Mouse (Mus musculus): ENCODE results near the gene Vps13c. TPM values are rescaled to one million over a fixed set of nuclear protein-coding genes. Genes with fewer than 3 reads are reported as not detected.

Gene Vps13c
- polyA plus RNA-seq, 1 experiment from 2014 or later = 5.9 TPM

GRCm38 (mm10) chr9:67845648-67846047 is 5.5 kb downstream of the Vps13c start:
- no peak for ATAC-seq (ENCODE audit: insufficient read depth, low FRiP score)
- WGBS = 49% methylated on average over 5 of the region's 5 CpGs
- Histone ChIP-seq H3K4me1 (ENCODE audit: control insufficient read depth, insufficient read depth, low read length) (peaks cover 9% of the 10 kb centered on the region; the same call in 1 of the 2 replicates), H3K9ac (ENCODE audit: low read length) (no peak overlapping the region), H3K4me3 (replicated peaks; ENCODE audit: low read length) (no peak overlapping the region), H3K27ac (ENCODE audit: low read length) (no peak overlapping the region), H3K9me3 (replicated peaks; ENCODE audit: control insufficient read depth, low read length) (no peaks in the 10 kb centered on the region), H3K4me2 (ENCODE audit: low read depth, low read length) (no peak overlapping the region), H3K36me3 (ENCODE audit: control insufficient read depth, insufficient read depth, low read length) (no peaks in the 10 kb centered on the region), H3K27me3 (ENCODE audit: control insufficient read depth, insufficient read depth, low read length) (no peaks in the 10 kb centered on the region)

GRCm38 (mm10) chr9:67846089-67846488 is 5.9 kb downstream of the Vps13c start:
- no peak for ATAC-seq (ENCODE audit: insufficient read depth, low FRiP score)
- WGBS = 94% methylated on average over 2 of the region's 2 CpGs
- H3K9me3 ChIP-seq (replicated peaks; ENCODE audit: control insufficient read depth, low read length) = no peaks in the 10 kb centered on the region

GRCm38 (mm10) chr9:67847606-67848005 is 7.4 kb downstream of the Vps13c start:
- no peak overlapping the region for H3K4me3 ChIP-seq (replicated peaks; ENCODE audit: low read length)
- no peak overlapping the region for H3K27ac ChIP-seq (ENCODE audit: low read length)
- 0 out of 2 replicates have a peak, but pooled peaks cover 3% of the 10 kb centered on the region for H3K4me1 ChIP-seq (ENCODE audit: control insufficient read depth, insufficient read depth, low read length)
- no peaks in the 10 kb centered on the region for H3K36me3 ChIP-seq (ENCODE audit: control insufficient read depth, insufficient read depth, low read length)
- no peak for ATAC-seq (ENCODE audit: insufficient read depth, low FRiP score)
- no peaks in the 10 kb centered on the region for H3K9me3 ChIP-seq (replicated peaks; ENCODE audit: control insufficient read depth, low read length)
- WGBS = 94% methylated on average over 3 of the region's 3 CpGs
- H3K4me2 ChIP-seq (ENCODE audit: low read depth, low read length) = no peak overlapping the region
- no peaks in the 10 kb centered on the region for H3K27me3 ChIP-seq (ENCODE audit: control insufficient read depth, insufficient read depth, low read length)
- no peak overlapping the region for H3K9ac ChIP-seq (ENCODE audit: low read length)

More at GRCm38 (mm10) chr9:67846089-67846488, 5.9 kb downstream of the Vps13c start:
- Histone ChIP-seq H3K9ac (ENCODE audit: low read length) (no peak overlapping the region), H3K36me3 (ENCODE audit: control insufficient read depth, insufficient read depth, low read length) (no peaks in the 10 kb centered on the region), H3K4me2 (ENCODE audit: low read depth, low read length) (no peak overlapping the region), H3K27ac (ENCODE audit: low read length) (no peak overlapping the region), H3K4me3 (replicated peaks; ENCODE audit: low read length) (no peak overlapping the region), H3K27me3 (ENCODE audit: control insufficient read depth, insufficient read depth, low read length) (no peaks in the 10 kb centered on the region), H3K4me1 (ENCODE audit: control insufficient read depth, insufficient read depth, low read length) (0 out of 2 replicates have a peak, but pooled peaks cover 6% of the 10 kb centered on the region)

GRCm38 (mm10) chr9:67849397-67849796 is 9.2 kb downstream of the Vps13c start:
- Histone ChIP-seq H3K27me3 (ENCODE audit: control insufficient read depth, insufficient read depth, low read length) (no peaks in the 10 kb centered on the region), H3K27ac (ENCODE audit: low read length) (peak overlapping the region; percentile 79), H3K9ac (ENCODE audit: low read length) (no peak overlapping the region), H3K36me3 (ENCODE audit: control insufficient read depth, insufficient read depth, low read length) (no peaks in the 10 kb centered on the region), H3K4me1 (ENCODE audit: control insufficient read depth, insufficient read depth, low read length) (no peaks in the 10 kb centered on the region), H3K4me2 (ENCODE audit: low read depth, low read length) (0 out of 2 replicates have a peak overlapping the region, but pooled peaks have one; percentile 27), H3K9me3 (replicated peaks; ENCODE audit: control insufficient read depth, low read length) (no peaks in the 10 kb centered on the region), H3K4me3 (replicated peaks; ENCODE audit: low read length) (no peak overlapping the region)
- 69% methylated on average over 12 of the region's 12 CpGs for WGBS
- ATAC-seq (ENCODE audit: insufficient read depth, low FRiP score) = peak; percentile 60; the same call in 1 of the 2 replicates

GRCm38 (mm10) chr9:67849846-67850245 is 9.7 kb downstream of the Vps13c start:
- Histone ChIP-seq H3K9me3 (replicated peaks; ENCODE audit: control insufficient read depth, low read length) (no peaks in the 10 kb centered on the region), H3K36me3 (ENCODE audit: control insufficient read depth, insufficient read depth, low read length) (0 out of 2 replicates have a peak, but pooled peaks cover 2% of the 10 kb centered on the region), H3K4me1 (ENCODE audit: control insufficient read depth, insufficient read depth, low read length) (no peaks in the 10 kb centered on the region), H3K4me2 (ENCODE audit: low read depth, low read length) (no peak overlapping the region), H3K4me3 (replicated peaks; ENCODE audit: low read length) (no peak overlapping the region), H3K9ac (ENCODE audit: low read length) (no peak overlapping the region), H3K27me3 (ENCODE audit: control insufficient read depth, insufficient read depth, low read length) (no peaks in the 10 kb centered on the region), H3K27ac (ENCODE audit: low read length) (peak overlapping the region; percentile 79; the same call in 1 of the 2 replicates)
- ATAC-seq (ENCODE audit: insufficient read depth, low FRiP score) = peak; percentile 96
- WGBS = 68% methylated on average over 3 of the region's 3 CpGs

GRCm38 (mm10) chr9:67851150-67851549 is 11.0 kb downstream of the Vps13c start:
- Histone ChIP-seq H3K9ac (ENCODE audit: low read length) (no peak overlapping the region), H3K4me1 (ENCODE audit: control insufficient read depth, insufficient read depth, low read length) (no peaks in the 10 kb centered on the region), H3K4me3 (replicated peaks; ENCODE audit: low read length) (no peak overlapping the region), H3K27ac (ENCODE audit: low read length) (no peak overlapping the region), H3K4me2 (ENCODE audit: low read depth, low read length) (no peak overlapping the region), H3K9me3 (replicated peaks; ENCODE audit: control insufficient read depth, low read length) (no peaks in the 10 kb centered on the region), H3K36me3 (ENCODE audit: control insufficient read depth, insufficient read depth, low read length) (peaks cover 7% of the 10 kb centered on the region; the same call in 1 of the 2 replicates), H3K27me3 (ENCODE audit: control insufficient read depth, insufficient read depth, low read length) (no peaks in the 10 kb centered on the region)
- WGBS = 83% methylated on average over 4 of the region's 4 CpGs
- ATAC-seq (ENCODE audit: insufficient read depth, low FRiP score) = no peak

GRCm38 (mm10) chr9:67860273-67860672 is 20.1 kb downstream of the Vps13c start:
- Histone ChIP-seq H3K27me3 (ENCODE audit: control insufficient read depth, insufficient read depth, low read length) (no peaks in the 10 kb centered on the region), H3K36me3 (ENCODE audit: control insufficient read depth, insufficient read depth, low read length) (peaks cover 7% of the 10 kb centered on the region; the same call in 1 of the 2 replicates), H3K4me1 (ENCODE audit: control insufficient read depth, insufficient read depth, low read length) (no peaks in the 10 kb centered on the region), H3K9ac (ENCODE audit: low read length) (no peak overlapping the region), H3K9me3 (replicated peaks; ENCODE audit: control insufficient read depth, low read length) (no peaks in the 10 kb centered on the region), H3K27ac (ENCODE audit: low read length) (no peak overlapping the region), H3K4me3 (replicated peaks; ENCODE audit: low read length) (no peak overlapping the region), H3K4me2 (ENCODE audit: low read depth, low read length) (no peak overlapping the region)
- 85% methylated on average over 2 of the region's 2 CpGs for WGBS
- no peak for ATAC-seq (ENCODE audit: insufficient read depth, low FRiP score)

- Histone ChIP-seq H3K4me1 (ENCODE audit: control insufficient read depth, insufficient read depth, low read length) (no peaks in the 10 kb centered on the region), H3K9me3 (replicated peaks; ENCODE audit: control insufficient read depth, low read length) (no peaks in the 10 kb centered on the region), H3K27me3 (ENCODE audit: control insufficient read depth, insufficient read depth, low read length) (no peaks in the 10 kb centered on the region), H3K4me3 (replicated peaks; ENCODE audit: low read length) (no peak overlapping the region), H3K36me3 (ENCODE audit: control insufficient read depth, insufficient read depth, low read length) (0 out of 2 replicates have a peak, but pooled peaks cover 2% of the 10 kb centered on the region), H3K4me2 (ENCODE audit: low read depth, low read length) (no peak overlapping the region), H3K27ac (ENCODE audit: low read length) (no peak overlapping the region), H3K9ac (ENCODE audit: low read length) (no peak overlapping the region)
- WGBS = 93% methylated on average over 5 of the region's 5 CpGs
- ATAC-seq (ENCODE audit: insufficient read depth, low FRiP score) = no peak
These were observed 23.1 kb downstream of the Vps13c start for GRCm38 (mm10) chr9:67863332-67863731.

- WGBS = 30% methylated on average over 4 of the region's 4 CpGs
- Histone ChIP-seq H3K4me1 (ENCODE audit: control insufficient read depth, insufficient read depth, low read length) (no peaks in the 10 kb centered on the region), H3K27me3 (ENCODE audit: control insufficient read depth, insufficient read depth, low read length) (no peaks in the 10 kb centered on the region), H3K27ac (ENCODE audit: low read length) (peak overlapping the region; percentile 60; the same call in 1 of the 2 replicates), H3K9ac (ENCODE audit: low read length) (no peak overlapping the region), H3K4me3 (replicated peaks; ENCODE audit: low read length) (no peak overlapping the region), H3K4me2 (ENCODE audit: low read depth, low read length) (no peak overlapping the region), H3K36me3 (ENCODE audit: control insufficient read depth, insufficient read depth, low read length) (no peaks in the 10 kb centered on the region), H3K9me3 (replicated peaks; ENCODE audit: control insufficient read depth, low read length) (no peaks in the 10 kb centered on the region)
- no peak for ATAC-seq (ENCODE audit: insufficient read depth, low FRiP score)
These were observed 23.8 kb downstream of the Vps13c start for GRCm38 (mm10) chr9:67864011-67864410.

Measured in stomach, embryonic 16.5 days (tissue).